Mouse (Mus musculus) limb, embryonic 12.5 days (tissue): Measurements from ENCODE around the gene Olfr963. TPM values are rescaled to one million over a fixed set of nuclear protein-coding genes. Genes with fewer than 3 reads are reported as not detected.

ENCODE experiments used
- ATAC-seq: fragments of 200-750 bp; cut with Nextera tagmentation; 2 replicates; pipeline ENCODE4 v1.8.0; 2017; ENCODE audit warnings: low read depth, moderate TSS enrichment; ENCODE audit not compliant: insufficient number of reproducible peaks, insufficient read depth, low FRiP score, low TSS enrichment
- H3K27ac ChIP-seq: fragments of 300-500 bp; sonication (generic); 2 replicates; pipeline ENCODE4 v1.5.1; 2016; ENCODE audit warnings: mild to moderate bottlenecking, moderate library complexity
- H3K27me3 ChIP-seq: fragments of 300-500 bp; sonication (generic); 2 replicates; pipeline ENCODE4 v1.6.1; 2016; ENCODE audit warnings: mild to moderate bottlenecking, moderate library complexity
- H3K36me3 ChIP-seq: fragments of 300-500 bp; sonication (generic); 2 replicates; pipeline ENCODE4 v1.6.1; 2016; ENCODE audit warnings: mild to moderate bottlenecking, moderate library complexity
- H3K4me1 ChIP-seq: fragments of 300-500 bp; sonication (generic); replicated peaks from 2 replicates; pipeline ENCODE4 v1.6.1; 2016
- H3K4me2 ChIP-seq: fragments of 300-500 bp; sonication (generic); 2 replicates; pipeline ENCODE4 v1.6.1; 2016; ENCODE audit warnings: mild to moderate bottlenecking, moderate library complexity
- H3K4me3 ChIP-seq: fragments of 300-500 bp; sonication (generic); replicated peaks from 2 replicates; pipeline ENCODE4 v1.5.1; 2016; ENCODE audit warnings: mild to moderate bottlenecking
- H3K9ac ChIP-seq: fragments of 300-500 bp; sonication (generic); replicated peaks from 2 replicates; pipeline ENCODE4 v1.6.1; 2016; ENCODE audit warnings: mild to moderate bottlenecking, moderate library complexity
- H3K9me3 ChIP-seq: fragments of 300-500 bp; sonication (generic); 2 replicates; pipeline ENCODE4 v1.6.1; 2016; ENCODE audit warnings: mild to moderate bottlenecking, moderate library complexity
- WGBS: fragments of 180-500 bp; shearing (Covaris S2); methylation state at CpG from one replicate; pipeline ENCODE4 v1.1.7; 2016; 5-methylcytosine and 5-hydroxymethylcytosine counted together
- polyA plus RNA-seq: library from polyadenylated mRNA; unstranded; fragments of >200 nt; fragmentation: Nextera tagmentation; extraction: Ambion mirVana; gene quantifications from 2 replicates; pipeline ENCODE4 v1.2.1, GENCODE M21; 2016

Gene Olfr963
- polyA plus RNA-seq: not detected in 2 replicates

DNA sequence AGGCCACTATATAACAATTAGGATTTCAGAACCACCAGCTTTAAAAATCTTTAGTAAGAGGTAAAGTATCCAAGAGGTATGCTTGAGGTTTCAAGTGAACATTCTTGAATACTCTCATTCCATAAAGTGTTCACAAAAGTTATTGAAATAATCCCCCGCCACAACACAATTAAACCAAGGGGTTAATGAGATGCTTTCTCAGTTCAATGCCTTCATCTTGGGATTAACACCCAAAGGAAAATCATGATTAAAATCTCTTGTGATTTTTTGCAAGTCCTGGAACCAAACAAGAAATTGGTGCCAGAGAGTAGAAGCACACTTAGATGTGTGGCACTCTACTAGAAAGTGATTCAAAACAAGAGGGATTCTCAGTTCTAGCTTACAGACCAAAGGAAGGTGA is at the start of gene Olfr963:
Gene Olfr963, plus strand, starts transcription at position 301 of the 400 bp plus-strand sequence.
- H3K4me2 ChIP-seq: no peak within 1 kb of the TSS

DNA sequence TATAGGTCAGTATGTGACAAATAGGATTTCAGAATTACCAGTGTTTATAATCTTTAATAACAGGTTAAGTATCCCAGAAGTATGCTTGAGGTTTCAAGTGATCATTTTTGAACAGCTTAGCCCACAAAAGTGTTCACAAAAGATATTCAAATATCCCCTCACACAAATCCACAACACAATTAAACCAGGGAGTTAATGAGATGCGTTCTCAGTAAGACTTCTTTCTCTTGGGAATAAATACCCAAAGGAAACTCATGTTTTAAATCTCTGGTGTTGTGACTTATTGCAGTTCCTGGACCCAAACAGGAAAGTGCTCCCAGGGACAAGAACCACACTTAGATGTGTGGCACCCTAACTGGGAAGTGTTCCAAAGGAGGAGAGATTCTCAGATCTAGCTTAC is 45.9 kb upstream of the Olfr963 start, which contains the start of gene Olfr960:
Gene Olfr960, plus strand, starts transcription at position 301 of the 400 bp plus-strand sequence.
- WGBS: 86% methylated on average over 1 of the region's 1 CpGs
- no peaks in the 10 kb centered on the region for H3K4me1 ChIP-seq
- H3K9me3 ChIP-seq: no peaks in the 10 kb centered on the region
- H3K4me3 ChIP-seq: no peak within 1 kb of the TSS
- no peak within 1 kb of the TSS for H3K9ac ChIP-seq
- no peaks in the 10 kb centered on the region for H3K27me3 ChIP-seq
- H3K27ac ChIP-seq: no peak within 1 kb of the TSS
- H3K4me2 ChIP-seq: no peak within 1 kb of the TSS
- no peaks in the 10 kb centered on the region for H3K36me3 ChIP-seq
- ATAC-seq: no peak

More for the DNA sequence above, at the start of gene Olfr963:
- H3K27ac ChIP-seq: no peak within 1 kb of the TSS
- H3K36me3 ChIP-seq: no peaks in the 10 kb centered on the region
- no peaks in the 10 kb centered on the region for H3K9me3 ChIP-seq
- no peaks in the 10 kb centered on the region for H3K27me3 ChIP-seq
- H3K9ac ChIP-seq: no peak within 1 kb of the TSS
- WGBS: 76% methylated on average over 1 of the region's 1 CpGs
- H3K4me3 ChIP-seq: no peak within 1 kb of the TSS
- H3K4me1 ChIP-seq: no peaks in the 10 kb centered on the region
- ATAC-seq: no peak

DNA sequence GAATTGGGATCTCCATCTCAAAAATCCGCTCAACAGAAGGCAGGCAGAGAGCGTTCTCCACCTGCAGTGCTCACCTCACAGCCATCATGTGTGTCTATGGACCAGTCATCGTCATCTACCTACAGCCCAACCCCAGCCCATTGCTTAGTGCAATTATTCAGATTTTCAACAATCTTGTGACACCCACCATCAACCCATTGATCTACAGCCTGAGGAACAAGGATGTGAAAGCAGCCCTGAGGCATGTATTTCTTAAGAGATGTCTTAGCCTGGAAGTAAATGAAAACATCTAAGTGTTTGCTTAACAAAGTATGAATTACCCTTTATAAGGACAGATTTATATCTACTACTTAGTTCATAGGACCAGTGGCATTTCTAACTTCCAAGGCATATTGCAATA is 43.2 kb upstream of the Olfr963 start:
- no peak overlapping the region for H3K27ac ChIP-seq
- H3K9me3 ChIP-seq: no peaks in the 10 kb centered on the region
- H3K4me2 ChIP-seq: no peak overlapping the region
- H3K9ac ChIP-seq: no peak overlapping the region
- no peak overlapping the region for H3K4me3 ChIP-seq
- ATAC-seq: no peak
- no peaks in the 10 kb centered on the region for H3K27me3 ChIP-seq
- H3K36me3 ChIP-seq: no peaks in the 10 kb centered on the region
- WGBS: 97% methylated on average over 3 of the region's 3 CpGs
- no peaks in the 10 kb centered on the region for H3K4me1 ChIP-seq

DNA sequence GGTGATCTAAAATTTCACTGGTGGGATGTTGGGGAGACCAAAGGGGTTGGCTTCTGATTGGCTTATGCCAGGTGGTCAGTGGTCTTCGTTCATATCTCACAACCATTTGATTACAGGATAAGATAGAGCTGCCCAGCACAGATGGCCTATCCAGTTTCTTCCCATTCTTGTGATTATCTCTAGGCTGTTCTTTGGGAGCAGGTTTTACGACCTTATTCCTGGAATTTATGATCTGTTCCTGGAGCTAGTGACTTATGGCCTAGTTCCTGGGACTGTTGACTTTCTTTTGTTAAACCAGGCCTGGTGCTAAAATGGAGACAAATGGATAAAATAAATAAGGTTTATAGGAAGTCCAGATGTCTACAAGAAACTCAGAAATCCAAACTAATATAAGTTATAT is 42.3 kb upstream of the Olfr963 start:
- 41% methylated on average over 2 of the region's 2 CpGs for WGBS
- H3K27ac ChIP-seq: no peak overlapping the region
- H3K4me3 ChIP-seq: no peak overlapping the region
- H3K4me1 ChIP-seq: no peaks in the 10 kb centered on the region
- no peaks in the 10 kb centered on the region for H3K9me3 ChIP-seq
- H3K4me2 ChIP-seq: no peak overlapping the region
- H3K9ac ChIP-seq: no peak overlapping the region
- no peak for ATAC-seq
- H3K36me3 ChIP-seq: no peaks in the 10 kb centered on the region
- H3K27me3 ChIP-seq: no peaks in the 10 kb centered on the region

DNA sequence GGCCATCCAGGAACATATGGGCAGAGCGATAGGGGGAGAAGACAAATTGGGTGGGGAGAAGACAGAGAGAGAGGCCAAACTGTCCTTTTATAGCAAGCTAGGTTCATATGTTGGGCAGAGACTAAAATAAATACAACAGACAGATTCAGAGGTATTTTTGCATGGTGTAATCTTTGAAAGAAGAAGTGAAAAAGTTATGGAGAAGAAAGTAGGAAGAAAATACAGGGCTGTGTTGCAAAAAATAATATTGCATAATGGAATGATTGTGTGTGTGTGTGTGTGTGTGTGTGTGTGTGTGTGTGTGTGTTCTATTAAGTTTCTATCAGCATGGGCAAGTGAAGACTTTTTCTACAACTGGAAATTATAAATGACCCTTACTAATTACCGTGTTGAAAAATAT is 37.9 kb upstream of the Olfr963 start:
- H3K27me3 ChIP-seq: no peaks in the 10 kb centered on the region
- 85% methylated on average over 2 of the region's 2 CpGs for WGBS
- H3K4me2 ChIP-seq: no peak overlapping the region
- H3K9me3 ChIP-seq: no peaks in the 10 kb centered on the region
- H3K9ac ChIP-seq: no peak overlapping the region
- no peak overlapping the region for H3K4me3 ChIP-seq
- no peak for ATAC-seq
- H3K27ac ChIP-seq: no peak overlapping the region
- no peaks in the 10 kb centered on the region for H3K36me3 ChIP-seq
- H3K4me1 ChIP-seq: no peaks in the 10 kb centered on the region

DNA sequence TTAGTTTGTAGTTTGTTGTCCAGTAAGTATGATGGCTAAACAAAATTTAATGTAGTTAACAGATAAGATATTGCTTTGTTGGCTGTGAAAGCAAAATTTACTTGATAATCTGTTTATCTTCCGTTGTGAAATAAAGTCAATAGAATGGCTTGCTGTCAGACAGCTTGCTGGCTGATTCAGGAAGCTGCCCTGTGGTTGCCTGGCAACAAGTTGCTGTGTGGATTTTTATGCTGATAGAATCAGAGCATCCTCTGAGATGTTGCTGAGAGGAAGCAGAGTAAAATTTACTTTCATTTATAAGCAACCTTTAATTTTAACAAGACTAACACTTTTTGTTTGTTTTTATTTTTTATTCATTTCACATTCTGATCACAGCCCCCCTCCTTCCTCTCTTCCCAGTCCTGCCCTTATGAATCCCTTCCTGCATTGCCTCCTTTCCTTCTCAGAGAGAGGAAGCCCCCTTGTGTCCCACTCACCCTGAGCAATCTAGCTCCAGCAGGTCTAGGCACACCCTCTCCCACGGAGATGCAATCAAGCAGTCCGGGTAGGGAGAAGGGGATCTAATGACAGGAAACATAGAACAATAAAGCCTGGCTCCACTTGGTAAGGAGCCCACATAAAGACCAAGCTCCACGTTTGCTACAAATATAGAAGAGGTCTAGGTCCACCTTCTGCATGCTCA is 33.0 kb upstream of the Olfr963 start:
- Histone ChIP-seq H3K27ac (no peak overlapping the region), H3K4me1 (no peaks in the 10 kb centered on the region), H3K4me2 (no peak overlapping the region), H3K4me3 (no peak overlapping the region), H3K9ac (no peak overlapping the region), H3K27me3 (no peaks in the 10 kb centered on the region), H3K9me3 (no peaks in the 10 kb centered on the region), H3K36me3 (no peaks in the 10 kb centered on the region)
- no peak for ATAC-seq
- 38% methylated on average over 4 of the region's 4 CpGs for WGBS

DNA sequence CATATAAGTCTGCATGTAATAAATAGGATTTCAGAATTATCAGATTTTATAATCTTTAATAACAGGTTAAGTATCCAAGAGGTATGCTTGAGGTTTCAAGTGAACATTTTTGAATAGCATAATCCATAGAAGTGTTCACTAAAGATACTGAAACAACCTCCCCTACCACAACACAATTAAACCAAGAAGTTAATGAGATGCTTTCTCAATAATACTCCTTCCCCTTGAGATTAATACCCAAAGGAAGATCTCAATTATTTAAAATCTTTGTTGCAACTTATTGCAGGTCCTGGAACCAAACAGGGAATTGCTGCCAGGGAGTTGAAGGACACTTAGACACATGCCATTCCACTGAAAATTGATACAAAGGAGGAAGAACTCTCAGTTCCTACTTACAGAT is 22.2 kb upstream of the Olfr963 start, which contains the start of gene Olfr961:
Gene Olfr961, plus strand, starts transcription at position 301 of the 400 bp plus-strand sequence.
- no peaks in the 10 kb centered on the region for H3K36me3 ChIP-seq
- ATAC-seq: no peak

DNA sequence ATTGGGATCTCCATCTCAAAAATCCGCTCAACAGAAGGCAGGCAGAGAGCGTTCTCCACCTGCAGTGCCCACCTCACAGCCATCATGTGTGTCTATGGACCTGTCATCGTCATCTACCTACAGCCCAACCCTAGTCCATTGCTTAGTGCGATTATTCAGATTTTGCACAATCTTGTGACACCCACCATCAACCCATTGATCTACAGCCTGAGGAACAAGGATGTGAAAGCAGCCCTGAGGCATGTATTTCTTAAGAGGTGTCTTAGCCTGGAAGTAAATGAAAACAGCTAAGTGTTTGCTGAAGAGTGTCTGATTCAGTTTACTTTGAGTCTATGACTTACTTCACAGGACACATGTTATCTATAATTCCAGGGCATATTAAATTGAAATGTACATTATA is 19.6 kb upstream of the Olfr963 start:
- no peaks in the 10 kb centered on the region for H3K9me3 ChIP-seq
- H3K4me2 ChIP-seq: no peak overlapping the region
- H3K9ac ChIP-seq: no peak overlapping the region
- no peaks in the 10 kb centered on the region for H3K4me1 ChIP-seq
- H3K4me3 ChIP-seq: no peak overlapping the region
- ATAC-seq: no peak
- WGBS: 90% methylated on average over 4 of the region's 4 CpGs
- H3K27me3 ChIP-seq: no peaks in the 10 kb centered on the region
- H3K27ac ChIP-seq: no peak overlapping the region
- H3K36me3 ChIP-seq: no peaks in the 10 kb centered on the region

More for the DNA sequence above, 22.2 kb upstream of the Olfr963 start, which contains the start of gene Olfr961:
- no peak within 1 kb of the TSS for H3K4me3 ChIP-seq
- H3K9ac ChIP-seq: no peak within 1 kb of the TSS
- H3K27me3 ChIP-seq: no peaks in the 10 kb centered on the region
- no peak within 1 kb of the TSS for H3K4me2 ChIP-seq
- no peaks in the 10 kb centered on the region for H3K4me1 ChIP-seq
- no peaks in the 10 kb centered on the region for H3K9me3 ChIP-seq
- H3K27ac ChIP-seq: no peak within 1 kb of the TSS

DNA sequence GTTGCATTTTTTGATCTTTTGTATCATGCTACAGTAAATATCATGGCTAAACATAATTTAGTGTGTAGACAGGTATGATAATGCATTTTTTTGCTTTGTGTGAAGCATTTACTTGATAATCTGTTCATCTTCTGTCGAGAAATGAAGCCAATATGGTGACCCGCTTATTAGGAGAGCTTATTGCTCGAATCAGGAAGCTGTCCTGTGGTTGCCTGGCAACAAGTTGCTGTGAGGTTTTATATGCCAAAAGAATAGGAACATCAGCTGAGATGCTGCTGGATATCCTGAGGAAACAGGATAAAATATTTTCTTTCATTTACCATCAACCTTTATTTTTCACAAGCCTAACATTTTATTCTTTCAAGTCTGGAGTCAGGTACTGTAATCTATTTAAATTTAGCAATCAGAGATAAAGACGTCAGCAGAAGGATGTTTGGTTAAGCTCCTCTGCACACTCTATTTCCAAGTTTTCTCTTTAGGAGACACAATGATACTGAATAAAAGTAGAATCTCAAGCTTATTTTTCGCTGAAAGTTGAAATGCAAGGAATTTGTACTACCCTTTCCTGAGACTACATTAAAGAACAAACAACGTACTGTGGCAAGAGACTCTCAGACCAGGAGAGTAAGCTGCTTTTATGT is 12.1 kb upstream of the Olfr963 start:
- H3K36me3 ChIP-seq: no peaks in the 10 kb centered on the region
- H3K9ac ChIP-seq: no peak overlapping the region
- 75% methylated on average over 6 of the region's 6 CpGs for WGBS
- no peaks in the 10 kb centered on the region for H3K27me3 ChIP-seq
- no peaks in the 10 kb centered on the region for H3K4me1 ChIP-seq
- no peak overlapping the region for H3K4me3 ChIP-seq
- no peaks in the 10 kb centered on the region for H3K9me3 ChIP-seq
- no peak for ATAC-seq
- no peak overlapping the region for H3K4me2 ChIP-seq
- no peak overlapping the region for H3K27ac ChIP-seq

DNA sequence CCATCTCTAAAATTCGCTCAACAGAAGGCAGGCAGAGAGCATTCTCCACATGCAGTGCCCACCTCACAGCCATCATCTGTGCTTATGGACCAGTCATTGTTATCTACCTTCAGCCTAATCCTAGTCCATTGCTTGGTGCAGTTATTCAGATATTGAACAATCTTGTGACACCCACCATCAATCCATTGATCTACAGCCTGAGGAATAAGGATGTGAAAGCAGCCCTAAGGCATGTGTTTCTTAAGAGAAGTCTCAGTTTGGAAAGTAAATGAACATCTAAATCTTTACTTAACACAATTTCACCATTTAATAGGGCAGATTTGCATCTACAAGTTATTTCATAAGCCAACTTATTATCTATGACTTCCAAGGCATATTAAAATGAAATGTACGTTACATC is 2.7 kb downstream of the Olfr963 start:
- 81% methylated on average over 2 of the region's 2 CpGs for WGBS
- no peaks in the 10 kb centered on the region for H3K36me3 ChIP-seq
- no peak overlapping the region for H3K4me2 ChIP-seq
- no peak overlapping the region for H3K4me3 ChIP-seq
- H3K9ac ChIP-seq: no peak overlapping the region
- no peaks in the 10 kb centered on the region for H3K27me3 ChIP-seq
- no peaks in the 10 kb centered on the region for H3K9me3 ChIP-seq
- no peak for ATAC-seq
- H3K4me1 ChIP-seq: no peaks in the 10 kb centered on the region
- H3K27ac ChIP-seq: no peak overlapping the region

DNA sequence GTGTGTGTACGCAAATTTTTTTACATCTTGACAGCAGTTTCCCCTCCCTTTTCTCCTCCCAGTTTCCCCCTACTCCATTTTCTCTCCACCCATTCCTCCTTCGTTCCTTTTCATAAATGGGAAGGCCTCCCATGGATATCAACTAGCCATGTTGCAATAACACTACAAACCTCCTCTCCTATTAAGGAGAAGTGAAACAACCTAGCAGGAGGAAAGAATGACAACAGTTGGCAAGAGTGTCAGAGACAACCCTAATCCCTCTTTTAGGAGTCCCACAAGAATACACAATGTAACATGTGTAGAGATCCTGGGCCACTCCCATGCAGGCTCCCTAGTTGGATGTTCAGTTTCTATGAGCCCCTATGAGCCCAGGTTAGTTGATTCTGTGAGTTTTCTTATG is 7.8 kb downstream of the Olfr963 start:
- H3K9ac ChIP-seq: no peak overlapping the region
- H3K27me3 ChIP-seq: no peaks in the 10 kb centered on the region
- H3K4me1 ChIP-seq: no peaks in the 10 kb centered on the region
- WGBS: 81% methylated on average over 2 of the region's 2 CpGs
- no peak overlapping the region for H3K27ac ChIP-seq
- no peak for ATAC-seq
- H3K4me3 ChIP-seq: no peak overlapping the region
- H3K36me3 ChIP-seq: no peaks in the 10 kb centered on the region
- H3K9me3 ChIP-seq: no peaks in the 10 kb centered on the region
- no peak overlapping the region for H3K4me2 ChIP-seq

DNA sequence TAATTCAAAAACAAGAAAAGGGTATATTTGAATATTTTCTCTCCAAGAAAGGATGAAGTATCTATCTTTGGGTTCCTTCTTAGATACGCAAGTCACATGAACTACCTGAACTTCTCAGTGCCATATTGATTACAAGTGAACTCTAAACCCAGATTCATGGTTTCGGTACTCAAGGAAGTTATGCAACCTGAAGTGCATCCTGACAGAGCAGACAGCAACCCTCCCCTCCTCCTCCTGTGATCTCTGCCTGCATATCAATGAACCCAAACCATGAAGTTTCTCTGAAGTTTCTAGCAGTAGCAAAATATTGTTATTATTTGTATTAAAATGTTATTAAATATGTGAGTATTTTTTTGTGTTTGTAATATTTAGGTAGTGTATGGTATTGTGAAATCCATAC is 11.6 kb downstream of the Olfr963 start:
- Histone ChIP-seq H3K27ac (no peak overlapping the region), H3K4me3 (no peak overlapping the region), H3K9ac (no peak overlapping the region), H3K36me3 (no peaks in the 10 kb centered on the region), H3K9me3 (no peaks in the 10 kb centered on the region), H3K27me3 (no peaks in the 10 kb centered on the region), H3K4me1 (no peaks in the 10 kb centered on the region), H3K4me2 (no peak overlapping the region)
- 97% methylated on average over 2 of the region's 2 CpGs for WGBS
- ATAC-seq: no peak
